Mouse (Mus musculus) kidney, adult 2 months (tissue): ENCODE measurements around the gene Ms4a8a.

ENCODE experiments used
- CTCF ChIP-seq: fragments of 200-500 bp; conservative IDR thresholded peaks from 2 replicates; pipeline ENCODE4 v1.5.1; 2011; ENCODE audit warnings: low read depth, mild to moderate bottlenecking, control low read depth, low read length, moderate library complexity, mixed read lengths; ENCODE audit not compliant: insufficient read depth, insufficient read length
- POLR2A ChIP-seq: fragments of 200-500 bp; IDR thresholded peaks from one replicate; pipeline ENCODE4 v1.6.1; 2011; ENCODE audit warnings: low read depth, low read length, control low read depth

DNA sequence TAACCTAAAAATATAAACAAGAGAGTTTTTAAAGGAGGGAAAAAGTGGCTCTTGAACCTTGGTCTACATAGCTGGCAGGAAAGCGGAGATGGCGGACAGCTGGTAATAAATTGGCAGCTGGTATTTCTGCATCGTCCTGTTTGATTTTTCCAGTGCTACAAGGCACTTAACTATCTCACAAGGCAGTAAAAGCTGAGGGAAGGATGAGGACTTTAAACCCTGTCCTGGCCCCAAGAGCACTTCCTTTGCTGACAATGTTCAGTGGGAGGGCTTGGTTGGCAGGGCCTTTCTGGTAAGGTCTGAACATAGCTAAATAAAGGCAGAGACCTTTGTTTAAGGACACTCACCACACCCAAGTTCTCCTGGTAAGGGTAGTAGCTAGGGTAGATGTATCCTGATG, 10.5 kb downstream of the Ms4a8a start:
- TF ChIP-seq CTCF (no peak), POLR2A (no peak)
